Mouse (Mus musculus) c-Kit-positive CD71-positive TER-119-negative erythroid progenitor cells, embryonic 14.5 days (primary cell): ENCODE data around the gene Cd81.

ENCODE experiments used
- DNase-seq: peaks from one replicate; pipeline ENCODE4 v3.0.0-alpha.2; 2013; ENCODE audit warnings: low read depth

The Cd81 gene

GRCm38 (mm10) chr7:143070506-143071070 lies 18.0 kb downstream of the Cd81 start:
- DNase-seq = no peak

GRCm38 (mm10) chr7:143072605-143073004 lies 20.1 kb downstream of the Cd81 start:
- no peak for DNase-seq

- no peak for DNase-seq
Observed at GRCm38 (mm10) chr7:143073086-143073485, 20.5 kb downstream of the Cd81 start.

- no peak for DNase-seq
Observed at GRCm38 (mm10) chr7:143075394-143075793, 22.9 kb downstream of the Cd81 start.

- no peak for DNase-seq
Observed at GRCm38 (mm10) chr7:143077351-143077750, 24.8 kb downstream of the Cd81 start.

GRCm38 (mm10) chr7:143082024-143082423 lies 29.5 kb downstream of the Cd81 start:
- DNase-seq = no peak

GRCm38 (mm10) chr7:143083708-143084107 lies 31.2 kb downstream of the Cd81 start:
- no peak for DNase-seq

GRCm38 (mm10) chr7:143086366-143086765 lies 33.8 kb downstream of the Cd81 start:
- DNase-seq = peak; percentile 57

- DNase-seq = no peak
Observed at GRCm38 (mm10) chr7:143087070-143087579, 34.6 kb downstream of the Cd81 start.

- no peak for DNase-seq
Observed at GRCm38 (mm10) chr7:143093847-143094246, 41.3 kb downstream of the Cd81 start.

GRCm38 (mm10) chr7:143094592-143095553 lies 42.3 kb downstream of the Cd81 start, which contains the start of gene Trpm5:
TSS of gene Trpm5 (minus strand) at chr7:143094642.
- no peak for DNase-seq

- DNase-seq = no peak
Observed at GRCm38 (mm10) chr7:143095554-143095907, 43.0 kb downstream of the Cd81 start.

- no peak for DNase-seq
Observed at GRCm38 (mm10) chr7:143100759-143101158, 48.2 kb downstream of the Cd81 start.

GRCm38 (mm10) chr7:143105258-143105897 lies 52.8 kb downstream of the Cd81 start:
- no peak for DNase-seq

GRCm38 (mm10) chr7:143106062-143106461 lies 53.5 kb downstream of the Cd81 start, which contains the start of gene Kcnq1:
TSS of gene Kcnq1 (plus strand) at chr7:143106362.
- no peak for DNase-seq

GRCm38 (mm10) chr7:143106672-143107465 lies 54.3 kb downstream of the Cd81 start:
- DNase-seq = no peak

GRCm38 (mm10) chr7:143108200-143108599 lies 55.7 kb downstream of the Cd81 start:
- no peak for DNase-seq

GRCm38 (mm10) chr7:143108996-143109660 lies 56.6 kb downstream of the Cd81 start:
- DNase-seq = no peak

GRCm38 (mm10) chr7:143109696-143110095 lies 57.2 kb downstream of the Cd81 start:
- DNase-seq = no peak

- no peak for DNase-seq
Observed at GRCm38 (mm10) chr7:143110803-143111202, 58.3 kb downstream of the Cd81 start.

- DNase-seq = no peak
Observed at GRCm38 (mm10) chr7:143111719-143112118, 59.2 kb downstream of the Cd81 start.
